In the genomic region with DNA sequence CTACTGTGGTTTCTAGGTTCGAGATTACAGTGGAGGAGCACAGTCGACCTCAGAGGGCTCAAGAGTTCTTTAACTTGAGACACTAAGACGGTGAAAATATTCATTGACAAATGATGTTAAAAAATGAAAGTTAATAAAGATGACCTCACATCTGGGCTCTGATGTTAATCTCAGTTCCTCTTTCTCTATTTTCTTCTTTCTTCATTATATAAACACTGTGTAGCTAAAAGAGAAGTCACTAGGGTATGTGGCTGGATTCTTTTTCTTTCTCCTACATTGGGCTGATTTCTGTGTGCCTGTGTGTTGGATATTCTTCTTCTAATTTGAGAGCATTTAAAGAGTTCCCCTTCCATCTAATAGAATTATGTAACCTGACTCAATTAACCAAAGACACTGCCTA, we compare ENCODE assay signal across 19 mouse cellular contexts.
"Had no signal": no experiment of that assay in that cellular context is flagged by ENCODE, and none has a peak within 500 bp of the region (broad histone marks: within the 10 kb centered on the region; RNA-seq: fewer than 3 reads in every experiment).

No protein-coding gene starts in this region.

- H3K27me3 ChIP-seq: kidney, embryonic 15.5 days; liver, embryonic 13.5 days; midbrain, embryonic 12.5 days; midbrain, embryonic 15.5 days; neural tube, embryonic 12.5 days; neural tube, embryonic 15.5 days had no signal

- H3K36me3 ChIP-seq: kidney, embryonic 15.5 days; liver, embryonic 13.5 days; midbrain, embryonic 12.5 days; midbrain, embryonic 15.5 days; neural tube, embryonic 12.5 days; neural tube, embryonic 15.5 days had no signal

- H3K27ac ChIP-seq: kidney, embryonic 15.5 days; left cerebral cortex, adult 2 months; liver, embryonic 13.5 days; midbrain, embryonic 12.5 days; midbrain, embryonic 15.5 days; neural tube, embryonic 12.5 days; neural tube, embryonic 15.5 days; stomach, postnatal 0 days had no signal

- H3K9me3 ChIP-seq: kidney, embryonic 15.5 days; liver, embryonic 13.5 days; midbrain, embryonic 12.5 days; midbrain, embryonic 15.5 days; neural tube, embryonic 12.5 days; neural tube, embryonic 15.5 days had no signal

- H3K4me3 ChIP-seq: kidney, embryonic 15.5 days; left cerebral cortex, adult 2 months; liver, embryonic 13.5 days; midbrain, embryonic 12.5 days; midbrain, embryonic 15.5 days; neural tube, embryonic 12.5 days; neural tube, embryonic 15.5 days had no signal

- H3K4me1 ChIP-seq: kidney, embryonic 15.5 days; liver, embryonic 13.5 days; midbrain, embryonic 12.5 days; midbrain, embryonic 15.5 days; neural tube, embryonic 12.5 days; neural tube, embryonic 15.5 days had no signal

- H3K9ac ChIP-seq: kidney, embryonic 15.5 days; liver, embryonic 13.5 days; lung, embryonic 14.5 days; midbrain, embryonic 12.5 days; midbrain, embryonic 15.5 days; neural tube, embryonic 12.5 days; neural tube, embryonic 15.5 days had no signal

- ATAC-seq: intestine, postnatal 0 days; lung, postnatal 0 days; midbrain, embryonic 15.5 days had no signal

- H3K4me2 ChIP-seq: kidney, embryonic 15.5 days; liver, embryonic 13.5 days; lung, embryonic 14.5 days; midbrain, embryonic 12.5 days; midbrain, embryonic 15.5 days; neural tube, embryonic 12.5 days; neural tube, embryonic 15.5 days had no signal

- DNase-seq: kidney, adult 2 months; kidney, postnatal 25 days; layer of hippocampus, postnatal 36 days; liver, embryonic 13.5 days; lung, embryonic 14.5 days; retina, postnatal 1 day; right cerebral cortex, postnatal 25 days; spleen, adult 18-20 months; thymus, adult 2 months; thymus, postnatal 25 days had no signal
